Mouse (Mus musculus) heart, adult 2 months (tissue): ENCODE measurements around the gene Cpne8.

Source experiments
- CTCF ChIP-seq: fragments of 200-600 bp; IDR thresholded peaks from 2 replicates; pipeline ENCODE4 v1.8.1; 2022; ENCODE audit warnings: antibody characterized with exemption, mild to moderate bottlenecking, moderate library complexity
- POLR2A ChIP-seq: fragments of 200-500 bp; IDR thresholded peaks from 2 replicates; pipeline ENCODE4 v1.6.1; 2011; ENCODE audit warnings: mild to moderate bottlenecking, low read depth, low read length, control low read depth; ENCODE audit not compliant: insufficient read depth

- TF ChIP-seq POLR2A (no peak), CTCF (no peak)
Observed at GRCm38 (mm10) chr15:90542126-90542525, 137.1 kb downstream of the Cpne8 start.
